Mouse (Mus musculus) forebrain, embryonic 15.5 days (tissue): ENCODE measurements at regions not wholly inside any gene's neighbourhood (a gene's known extent, or its start where the extent isn't known, plus 50 kb on each side); places are given as distances from the start of the nearest gene placed in this dataset.
A peak's percentile ranks its signal among the peaks of the same experiment; 100 is the strongest.

Experiments
- ATAC-seq: fragments of 200-750 bp; cut with Nextera tagmentation; replicated peaks from 2 replicates; pipeline ENCODE4 v1.8.0; 2017; ENCODE audit warnings: mild to moderate bottlenecking, moderate TSS enrichment, moderate library complexity
- H3K27ac ChIP-seq: fragments of 300-500 bp; sonication (generic); replicated peaks from 2 replicates; pipeline ENCODE4 v1.5.1; 2015; ENCODE audit warnings: mild to moderate bottlenecking, inconsistent platforms
- H3K27me3 ChIP-seq: fragments of 300-500 bp; sonication (generic); 2 replicates; pipeline ENCODE4 v1.6.1; 2015; ENCODE audit warnings: inconsistent platforms
- H3K36me3 ChIP-seq: fragments of 300-500 bp; sonication (generic); 2 replicates; pipeline ENCODE4 v1.6.1; 2015; ENCODE audit warnings: mild to moderate bottlenecking, inconsistent platforms
- H3K4me1 ChIP-seq: fragments of 300-500 bp; sonication (generic); 2 replicates; pipeline ENCODE4 v1.6.1; 2015; ENCODE audit warnings: inconsistent platforms
- H3K4me2 ChIP-seq: fragments of 300-500 bp; sonication (generic); replicated peaks from 2 replicates; pipeline ENCODE4 v1.6.1; 2015; ENCODE audit warnings: mild to moderate bottlenecking, inconsistent platforms
- H3K4me3 ChIP-seq: fragments of 300-500 bp; sonication (generic); 2 replicates; pipeline ENCODE4 v1.5.1; 2015; ENCODE audit warnings: mild to moderate bottlenecking, inconsistent platforms
- H3K9ac ChIP-seq: fragments of 300-500 bp; sonication (generic); replicated peaks from 2 replicates; pipeline ENCODE4 v1.6.1; 2015; ENCODE audit warnings: mild to moderate bottlenecking, inconsistent platforms
- H3K9me3 ChIP-seq: fragments of 300-500 bp; sonication (generic); 2 replicates; pipeline ENCODE4 v1.6.1; 2016; ENCODE audit warnings: inconsistent platforms
- WGBS: fragments of 180-500 bp; shearing (Covaris S2); methylation state at CpG from one replicate; pipeline ENCODE4 v1.1.7; 2015; ENCODE audit warnings: mixed read lengths; 5-methylcytosine and 5-hydroxymethylcytosine counted together

DNA sequence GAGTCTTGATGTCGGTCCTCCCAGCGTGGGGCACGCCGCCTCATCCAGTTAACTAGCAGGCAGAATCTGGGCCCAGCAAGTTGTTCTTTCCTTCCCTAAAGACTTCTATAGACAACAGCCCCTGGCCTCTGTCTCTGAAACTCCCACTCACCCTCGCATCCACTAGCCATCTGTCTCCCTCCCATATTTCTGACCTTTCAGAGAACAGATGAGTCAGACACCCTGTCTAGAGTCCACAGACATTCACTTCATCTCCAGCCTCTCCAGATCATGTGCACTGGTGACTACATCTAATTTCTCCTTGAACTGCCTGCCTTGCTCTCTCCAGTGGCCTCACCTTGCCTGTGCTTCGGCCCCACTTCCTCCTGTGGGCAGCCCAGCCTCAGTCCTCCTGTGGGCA lies 143.1 kb downstream of the Mtx3 start:
- no peak overlapping the region for H3K27ac ChIP-seq
- WGBS = 89% methylated on average over 6 of the region's 6 CpGs
- no peak overlapping the region for H3K9ac ChIP-seq
- no peaks in the 10 kb centered on the region for H3K27me3 ChIP-seq
- 0 out of 2 replicates have a peak, but pooled peaks have one; percentile 36 for ATAC-seq
- H3K36me3 ChIP-seq = no peaks in the 10 kb centered on the region
- H3K4me1 ChIP-seq = peaks cover 4% of the 10 kb centered on the region; the same call in 1 of the 2 replicates
- H3K9me3 ChIP-seq = no peaks in the 10 kb centered on the region
- H3K4me3 ChIP-seq = no peak overlapping the region
- H3K4me2 ChIP-seq = no peak overlapping the region

DNA sequence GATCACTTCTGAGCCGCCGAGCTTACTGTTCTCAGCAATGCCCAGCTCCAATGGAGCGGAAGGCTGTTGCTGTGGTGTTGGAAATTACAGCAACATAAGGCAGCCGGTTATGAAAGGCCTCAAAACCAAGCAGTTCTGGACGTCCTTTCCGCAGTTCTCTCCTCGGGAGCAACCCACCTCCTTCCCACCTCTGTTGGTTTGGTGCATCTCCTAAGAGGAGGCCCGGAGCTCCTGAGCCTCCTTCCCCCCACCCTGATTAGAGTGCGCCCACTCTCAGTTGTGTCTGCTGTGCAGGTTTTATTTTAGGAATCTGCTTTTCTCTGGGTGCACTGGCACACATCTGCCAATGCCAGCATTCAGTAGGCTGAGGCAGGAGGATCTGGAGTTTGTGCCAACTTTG lies 144.0 kb downstream of the Mtx3 start:
- Histone ChIP-seq H3K27me3 (no peaks in the 10 kb centered on the region), H3K4me1 (peaks cover 4% of the 10 kb centered on the region; the same call in 1 of the 2 replicates), H3K4me2 (no peak overlapping the region), H3K4me3 (no peak overlapping the region), H3K36me3 (no peaks in the 10 kb centered on the region), H3K27ac (no peak overlapping the region), H3K9me3 (no peaks in the 10 kb centered on the region), H3K9ac (no peak overlapping the region)
- 57% methylated on average over 9 of the region's 9 CpGs for WGBS
- ATAC-seq = no peak

DNA sequence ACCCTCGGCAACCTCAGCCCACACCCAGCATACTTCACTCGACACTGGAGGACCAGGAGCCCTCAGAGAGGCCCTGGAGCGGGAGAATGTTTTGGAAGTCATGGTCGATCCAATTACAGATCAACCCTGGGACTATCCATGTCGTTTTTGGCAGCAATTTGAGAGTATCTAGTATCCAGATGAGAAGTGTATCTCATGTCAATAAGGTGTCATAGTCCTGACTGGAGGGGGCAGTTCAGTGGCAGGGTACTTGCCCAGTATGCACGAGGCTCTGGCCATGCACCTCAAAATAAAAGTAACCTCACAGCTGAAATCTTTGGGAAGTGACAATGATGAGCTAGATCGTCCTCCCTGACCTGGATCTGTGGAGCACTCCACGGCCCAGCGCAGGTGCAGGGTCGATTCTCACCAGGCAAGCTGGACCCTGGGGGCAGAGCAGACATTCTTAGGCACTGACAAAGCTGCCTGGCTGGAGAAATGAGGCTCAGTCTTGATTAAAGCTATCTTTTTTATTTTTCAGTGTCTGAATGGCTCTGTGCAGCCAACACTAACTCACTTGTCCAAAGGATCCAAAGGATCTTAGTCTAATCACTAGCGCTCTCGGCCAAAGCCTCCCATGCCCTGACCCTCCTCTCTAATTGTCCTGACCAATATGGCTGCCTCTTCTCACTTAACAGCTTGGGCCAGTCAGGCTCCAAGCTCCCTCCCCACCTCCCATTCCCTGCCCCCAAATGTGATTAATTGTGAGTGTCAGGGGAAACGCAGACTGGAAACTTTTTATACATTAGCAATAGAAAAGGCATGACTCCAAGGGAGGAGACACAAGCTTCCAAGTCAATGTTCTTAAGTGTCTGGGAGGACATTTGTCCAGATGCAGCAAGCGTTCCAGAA lies 146.0 kb downstream of the Mtx3 start:
- H3K36me3 ChIP-seq = no peaks in the 10 kb centered on the region
- no peak for ATAC-seq
- H3K4me2 ChIP-seq = no peak overlapping the region
- H3K9me3 ChIP-seq = no peaks in the 10 kb centered on the region
- no peak overlapping the region for H3K9ac ChIP-seq
- no peaks in the 10 kb centered on the region for H3K27me3 ChIP-seq
- H3K27ac ChIP-seq = no peak overlapping the region
- H3K4me1 ChIP-seq = peaks cover 4% of the 10 kb centered on the region; the same call in 1 of the 2 replicates
- 84% methylated on average over 14 of the region's 14 CpGs for WGBS
- H3K4me3 ChIP-seq = no peak overlapping the region
